Mouse (Mus musculus) liver, adult 2 months (tissue): ENCODE measurements at regions not wholly inside any gene's neighbourhood (a gene's known extent, or its start where the extent isn't known, plus 50 kb on each side); places are given as distances from the start of the nearest gene placed in this dataset.

Source experiments
- CTCF ChIP-seq: fragments of 200-500 bp; IDR thresholded peaks from 2 replicates; pipeline ENCODE4 v1.5.1; 2011; ENCODE audit warnings: low read depth, low read length, control low read depth
- POLR2A ChIP-seq: fragments of 200-500 bp; IDR thresholded peaks from 2 replicates; pipeline ENCODE4 v1.6.1; 2011; ENCODE audit warnings: low read length, control low read depth; ENCODE audit not compliant: insufficient read depth; ENCODE audit errors: extremely low read depth

GRCm38 (mm10) chr1:177608551-177609020 is 121.0 kb upstream of the 1700016C15Rik start:
- TF ChIP-seq CTCF = no peak
- no peak for TF ChIP-seq POLR2A
